Comparison of ENCODE assay signal across 8 mouse cellular contexts in genomic region chr4:124714545-124715481, GRCm38 (mm10). TPM values are rescaled to one million over a fixed set of nuclear protein-coding genes. Genes with fewer than 3 reads are reported as not detected.
A peak's percentile ranks its signal among the peaks of the same experiment; 100 is the strongest.
DNase-seq lines count a peak whose midpoint lies in the region; ATAC-seq lines count a peak whose summit lies in the region.

TSS of gene Sf3a3 (plus strand) at chr4:124714776.

- peak within 1 kb of the TSS; percentile 94 for H3K4me3 ChIP-seq in hindbrain, embryonic 10.5 days

- H3K9me3 ChIP-seq in hindbrain, embryonic 10.5 days = no peaks in the 10 kb centered on the region

- peak within 1 kb of the TSS; percentile 90 for H3K27ac ChIP-seq in hindbrain, embryonic 10.5 days

- DNase-seq in MN1 (ENCODE audit: low spot score) = peak; percentile 98
- peak; percentile 95 for DNase-seq in cerebellum, adult 9-10 months
- DNase-seq in hindbrain, embryonic 10.5 days (ENCODE audit: low spot score) = peak; percentile 96
- peak; percentile 96 for DNase-seq in layer of hippocampus, postnatal 10 days (ENCODE audit: low spot score in 2 of 2)
- peak; percentile 97 for DNase-seq in lung, postnatal 10 days
- peak; percentile 93 for DNase-seq in ovary, postnatal 36 days (ENCODE audit: low spot score)
- peak; percentile 96 for DNase-seq in thymus, postnatal 25 days

- peak; percentile 98 for ATAC-seq in frontal cortex, adult (ENCODE audit: low TSS enrichment)

- H3K4me1 ChIP-seq in hindbrain, embryonic 10.5 days (replicated peaks) = peaks cover 31% of the 10 kb centered on the region

- WGBS in hindbrain, embryonic 10.5 days = under 1% methylated on average over 57 of the region's 57 CpGs

- peaks cover 42% of the 10 kb centered on the region for H3K36me3 ChIP-seq in hindbrain, embryonic 10.5 days

- H3K27me3 ChIP-seq in hindbrain, embryonic 10.5 days (ENCODE audit: insufficient read depth, poor library complexity, severe bottlenecking) = peaks cover 2% of the 10 kb centered on the region

RNA-seq across cellular contexts. Expression of gene Sf3a3, which starts in this region (rescaled TPM):
- 221 and 243 TPM in 2 replicates for polyA plus RNA-seq in hindbrain, embryonic 10.5 days (2016; fragmentation: Nextera tagmentation; extraction: Ambion mirVana)
- 10 to 100 TPM; 36.8 to 41.3 TPM for total RNA-seq in layer of hippocampus, postnatal 10 days (2021)

Comparison
In these comparisons a context has a peak if more than half of its experiments do, and no peak if none do; other contexts are left out.
1. Peak in every context shown above with its lines: DNase-seq, ATAC-seq, H3K4me3 ChIP-seq and H3K27ac ChIP-seq.